Mouse (Mus musculus) intestine, embryonic 15.5 days (tissue): ENCODE results near the gene Kif5a. TPM values are rescaled to one million over a fixed set of nuclear protein-coding genes. Genes with fewer than 3 reads are reported as not detected.
A peak's percentile ranks its signal among the peaks of the same experiment; 100 is the strongest.
"Not testable (repeated sequence)": the region's sequence is repeated elsewhere in the genome, so short reads cannot be mapped to it uniquely, and the experiment has no call there.

Source experiments
- ATAC-seq: fragments of 200-750 bp; cut with Nextera tagmentation; 2 replicates; pipeline ENCODE4 v1.8.0; 2017; ENCODE audit warnings: moderate TSS enrichment, moderate library complexity
- H3K27ac ChIP-seq: fragments of 300-500 bp; sonication (generic); 2 replicates; pipeline ENCODE4 v1.5.1; 2015; ENCODE audit warnings: mild to moderate bottlenecking, inconsistent platforms
- H3K27me3 ChIP-seq: fragments of 300-500 bp; sonication (generic); replicated peaks from 2 replicates; pipeline ENCODE4 v1.6.1; 2015; ENCODE audit warnings: inconsistent platforms
- H3K36me3 ChIP-seq: fragments of 300-500 bp; sonication (generic); 2 replicates; pipeline ENCODE4 v1.6.1; 2015; ENCODE audit warnings: inconsistent platforms
- H3K4me1 ChIP-seq: fragments of 300-500 bp; sonication (generic); replicated peaks from 2 replicates; pipeline ENCODE4 v1.6.1; 2015; ENCODE audit warnings: inconsistent platforms
- H3K4me2 ChIP-seq: fragments of 300-500 bp; sonication (generic); replicated peaks from 2 replicates; pipeline ENCODE4 v1.6.1; 2015; ENCODE audit warnings: mild to moderate bottlenecking, inconsistent platforms
- H3K4me3 ChIP-seq: fragments of 300-500 bp; sonication (generic); replicated peaks from 2 replicates; pipeline ENCODE4 v1.5.1; 2015; ENCODE audit warnings: inconsistent platforms
- H3K9ac ChIP-seq: fragments of 300-500 bp; sonication (generic); 2 replicates; pipeline ENCODE4 v1.6.1; 2015; ENCODE audit warnings: inconsistent platforms
- H3K9me3 ChIP-seq: fragments of 300-500 bp; sonication (generic); 2 replicates; pipeline ENCODE4 v1.6.1; 2016; ENCODE audit warnings: inconsistent platforms
- WGBS: fragments of 180-500 bp; shearing (Covaris S2); methylation state at CpG from one replicate; pipeline ENCODE4 v1.1.7; 2015; 5-methylcytosine and 5-hydroxymethylcytosine counted together
- polyA plus RNA-seq: library from polyadenylated mRNA; unstranded; fragments of >200 nt; fragmentation: Nextera tagmentation; extraction: Ambion mirVana; gene quantifications from 2 replicates; pipeline ENCODE4 v1.2.1, GENCODE M21; 2015

The Kif5a gene
- polyA plus RNA-seq, 1 experiment from 2014 or later, result 5.9 TPM

DNA sequence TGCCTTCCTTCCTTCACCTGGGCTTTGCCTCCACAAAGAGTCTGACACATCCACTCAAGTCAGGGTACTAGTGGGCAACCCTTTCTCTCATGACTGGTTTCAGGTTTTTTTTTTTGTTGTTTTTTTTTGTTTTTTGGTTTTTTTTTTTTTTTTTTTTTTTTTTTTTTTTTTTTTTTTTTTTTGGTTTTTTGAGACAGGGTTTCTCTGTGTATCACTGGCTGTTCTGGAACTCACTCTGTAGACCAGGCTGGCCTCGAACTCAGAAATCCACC lies 71.2 kb downstream of the Kif5a start:
- H3K4me3 ChIP-seq, H3K36me3 ChIP-seq, ATAC-seq, H3K27ac ChIP-seq, H3K9me3 ChIP-seq, H3K27me3 ChIP-seq, H3K9ac ChIP-seq, H3K4me2 ChIP-seq: not testable (repeated sequence)
- 71% methylated on average over 1 of the region's 1 CpGs for WGBS
- H3K4me1 ChIP-seq, result peaks cover 41% of the 10 kb centered on the region

DNA sequence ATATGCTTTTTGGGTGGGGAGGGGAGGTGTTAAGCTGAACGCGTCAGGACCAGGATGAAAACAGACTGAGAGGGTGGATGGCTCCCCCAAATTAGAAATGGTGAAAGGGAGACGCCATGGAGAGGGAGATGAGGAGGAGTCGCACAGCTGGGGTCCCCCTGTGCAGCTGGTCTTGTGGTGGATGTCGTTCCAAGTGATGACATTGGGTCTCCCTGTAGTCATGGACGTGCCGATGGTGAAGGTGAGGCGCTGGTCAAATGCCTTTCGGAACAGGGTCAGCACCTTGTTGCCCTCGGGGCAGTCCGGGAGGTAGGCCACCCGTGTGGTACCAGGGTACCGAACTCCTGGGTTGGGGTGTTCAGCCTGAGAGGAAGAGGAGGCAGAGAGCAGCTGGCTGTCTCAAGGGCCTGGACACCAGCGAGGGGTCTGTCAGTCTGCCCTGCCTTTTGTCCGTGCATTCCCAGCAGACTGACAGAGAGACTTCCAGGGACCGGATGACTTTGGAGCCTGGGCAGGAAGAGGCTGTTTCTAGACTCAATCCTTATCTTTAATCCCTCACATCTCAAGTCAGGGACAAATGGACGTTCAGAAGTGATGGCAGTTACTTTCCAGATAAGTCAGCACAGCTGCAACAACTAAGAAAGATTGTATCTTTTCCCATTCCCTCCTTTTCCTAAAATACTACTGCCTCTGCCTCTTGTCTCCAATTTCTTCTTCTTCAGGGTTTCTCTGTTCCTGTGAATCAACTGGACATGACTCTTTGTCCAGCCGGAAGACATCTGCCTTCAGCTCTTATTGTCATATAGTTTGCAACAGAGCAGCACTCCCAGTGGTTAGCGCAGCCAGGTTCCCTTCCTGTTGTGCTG lies 71.7 kb downstream of the Kif5a start:
- WGBS, result 79% methylated on average over 19 of the region's 19 CpGs
- Histone ChIP-seq H3K9ac (no peak overlapping the region), H3K4me1 (peaks cover 40% of the 10 kb centered on the region), H3K9me3 (no peaks in the 10 kb centered on the region), H3K27me3 (no peaks in the 10 kb centered on the region; the same call in 1 of the 2 replicates), H3K4me2 (no peak overlapping the region), H3K4me3 (no peak overlapping the region), H3K36me3 (peaks cover 4% of the 10 kb centered on the region), H3K27ac (no peak overlapping the region)
- no peak for ATAC-seq

DNA sequence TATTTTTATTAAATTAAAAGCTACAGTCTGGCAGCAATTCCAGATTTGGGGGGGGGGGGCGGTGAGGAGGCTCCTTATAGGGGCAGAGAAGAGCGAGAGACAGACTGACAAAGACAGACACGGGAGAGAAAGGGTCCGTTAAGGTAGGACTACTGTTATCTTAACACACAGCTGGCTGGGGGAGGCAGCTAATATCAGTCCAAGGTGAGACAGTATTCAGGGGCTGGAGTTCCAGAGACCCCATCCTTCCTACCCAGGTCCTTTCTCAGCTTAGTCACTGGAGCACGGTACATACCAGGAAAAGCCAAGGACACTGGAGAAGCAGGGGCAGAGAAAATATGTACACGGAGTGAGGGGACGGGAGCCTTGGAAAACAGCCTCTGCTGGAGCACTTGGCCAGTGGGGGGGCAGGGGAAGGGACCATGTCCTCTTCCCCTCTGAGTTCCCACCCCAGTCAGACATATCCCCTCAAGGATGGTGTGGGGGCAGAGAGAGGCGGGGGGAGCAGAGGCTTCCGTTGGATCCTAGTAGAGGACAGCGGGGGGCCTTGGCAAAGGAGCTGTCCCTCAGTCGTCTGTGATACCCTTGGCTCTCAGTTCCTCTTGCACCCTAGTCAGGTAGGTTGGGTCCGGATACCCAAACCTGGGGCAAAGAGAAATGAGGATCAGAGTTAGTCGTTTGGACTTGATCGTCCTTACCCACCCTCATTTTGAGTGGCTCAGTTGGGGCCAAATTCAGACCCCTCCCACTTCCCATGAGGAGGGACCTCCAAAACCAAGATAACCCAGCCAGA lies 72.6 kb downstream of the Kif5a start:
- Histone ChIP-seq H3K4me1 (peaks cover 38% of the 10 kb centered on the region), H3K4me2 (peak overlapping the region; percentile 91), H3K9me3 (no peaks in the 10 kb centered on the region), H3K27ac (peak overlapping the region; percentile 84), H3K9ac (no peak overlapping the region), H3K36me3 (peaks cover 4% of the 10 kb centered on the region), H3K4me3 (peak overlapping the region; percentile 69), H3K27me3 (no peaks in the 10 kb centered on the region; the same call in 1 of the 2 replicates)
- ATAC-seq, result no peak
- 50% methylated on average over 14 of the region's 14 CpGs for WGBS

GRCm38 (mm10) chr10:127189651-127190381 lies 73.3 kb downstream of the Kif5a start, which contains the start of gene Arhgef25:
TSS of gene Arhgef25 (minus strand) at chr10:127190083.
- H3K9me3 ChIP-seq, result no peaks in the 10 kb centered on the region
- peak within 1 kb of the TSS; percentile 69 for H3K4me3 ChIP-seq
- peak within 1 kb of the TSS; percentile 84 for H3K27ac ChIP-seq
- H3K4me2 ChIP-seq, result peak within 1 kb of the TSS; percentile 91
- WGBS, result 2% methylated on average over 35 of the region's 35 CpGs
- H3K27me3 ChIP-seq, result no peaks in the 10 kb centered on the region; the same call in 1 of the 2 replicates
- peak; percentile 39 for ATAC-seq
- peaks cover 33% of the 10 kb centered on the region for H3K4me1 ChIP-seq
- peak within 1 kb of the TSS; percentile 78 for H3K9ac ChIP-seq
- peaks cover 4% of the 10 kb centered on the region for H3K36me3 ChIP-seq

- peak; percentile 45 for ATAC-seq
- H3K4me2 ChIP-seq, result peak overlapping the region; percentile 91
- H3K27ac ChIP-seq, result peak overlapping the region; percentile 84
- H3K4me3 ChIP-seq, result peak overlapping the region; percentile 69
- H3K4me1 ChIP-seq, result peaks cover 27% of the 10 kb centered on the region
- no peaks in the 10 kb centered on the region for H3K9me3 ChIP-seq
- H3K36me3 ChIP-seq, result peaks cover 4% of the 10 kb centered on the region
- no peaks in the 10 kb centered on the region; the same call in 1 of the 2 replicates for H3K27me3 ChIP-seq
- under 1% methylated on average over 26 of the region's 26 CpGs for WGBS
- peak overlapping the region; percentile 78 for H3K9ac ChIP-seq
These were observed 74.0 kb downstream of the Kif5a start for GRCm38 (mm10) chr10:127189116-127189650.

DNA sequence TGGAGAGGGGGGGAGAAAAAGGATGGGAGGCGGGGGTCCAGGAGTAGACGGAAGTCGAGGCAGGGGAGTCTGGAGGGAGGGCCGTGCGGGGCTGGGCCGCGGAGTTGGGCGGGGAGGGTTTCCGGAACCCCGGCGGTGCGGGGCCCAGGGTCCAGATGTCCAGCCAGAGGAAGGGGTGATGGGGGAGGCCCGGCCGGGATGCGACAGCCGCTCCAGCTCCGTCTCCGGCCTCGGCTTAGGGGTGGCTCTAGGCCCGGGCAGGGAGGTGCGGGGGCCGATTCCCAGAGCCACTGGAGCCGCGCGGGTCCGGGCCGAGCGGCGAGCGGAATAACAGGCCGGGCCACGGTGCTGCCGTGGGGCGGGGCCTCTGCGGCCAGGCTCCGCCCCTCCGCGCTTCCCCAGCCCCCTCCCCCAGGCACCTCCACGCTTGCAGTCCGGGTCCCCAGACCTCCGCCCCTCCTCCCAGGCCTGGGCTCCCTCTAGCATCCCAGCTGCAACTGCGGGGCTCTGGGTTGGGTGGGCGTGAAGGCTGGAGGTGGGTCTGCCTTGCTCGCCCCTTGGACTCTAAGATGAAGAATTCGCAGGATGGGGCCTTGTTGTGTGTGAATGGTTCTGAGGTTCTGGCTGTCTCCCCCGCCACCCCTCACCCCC lies 74.6 kb downstream of the Kif5a start:
- Histone ChIP-seq H3K27ac (peak overlapping the region; percentile 84), H3K36me3 (peaks cover 4% of the 10 kb centered on the region), H3K4me1 (peaks cover 33% of the 10 kb centered on the region), H3K4me2 (peak overlapping the region; percentile 91), H3K9me3 (no peaks in the 10 kb centered on the region), H3K9ac (peak overlapping the region; percentile 78), H3K27me3 (no peaks in the 10 kb centered on the region; the same call in 1 of the 2 replicates), H3K4me3 (peak overlapping the region; percentile 69)
- peak; percentile 81 for ATAC-seq
- WGBS, result under 1% methylated on average over 45 of the region's 46 CpGs

- Histone ChIP-seq H3K27ac (peak overlapping the region; percentile 84), H3K4me2 (peak overlapping the region; percentile 91), H3K9ac (peak overlapping the region; percentile 78), H3K4me1 (peaks cover 38% of the 10 kb centered on the region), H3K9me3 (no peaks in the 10 kb centered on the region), H3K36me3 (peaks cover 4% of the 10 kb centered on the region), H3K27me3 (no peaks in the 10 kb centered on the region; the same call in 1 of the 2 replicates), H3K4me3 (peak overlapping the region; percentile 69)
- ATAC-seq, result no peak
- WGBS, result 2% methylated on average over 18 of the region's 21 CpGs
These were observed 75.1 kb downstream of the Kif5a start for GRCm38 (mm10) chr10:127188079-127188453.

- no peak for ATAC-seq
- Histone ChIP-seq H3K9ac (peak overlapping the region; percentile 78; the same call in 1 of the 2 replicates), H3K36me3 (peaks cover 2% of the 10 kb centered on the region), H3K4me3 (peak overlapping the region; percentile 69), H3K27me3 (no peaks in the 10 kb centered on the region; the same call in 1 of the 2 replicates), H3K9me3 (no peaks in the 10 kb centered on the region), H3K4me2 (peak overlapping the region; percentile 91), H3K4me1 (peaks cover 38% of the 10 kb centered on the region), H3K27ac (0 out of 2 replicates have a peak overlapping the region, but pooled peaks have one; percentile 84)
- WGBS, result 52% methylated on average over 10 of the region's 10 CpGs
These were observed 75.6 kb downstream of the Kif5a start for GRCm38 (mm10) chr10:127187371-127188078.

- H3K9me3 ChIP-seq, result no peaks in the 10 kb centered on the region
- WGBS, result 83% methylated on average over 1 of the region's 1 CpGs
- H3K4me1 ChIP-seq, result peaks cover 38% of the 10 kb centered on the region
These were observed 76.7 kb downstream of the Kif5a start for GRCm38 (mm10) chr10:127186451-127186850.

DNA sequence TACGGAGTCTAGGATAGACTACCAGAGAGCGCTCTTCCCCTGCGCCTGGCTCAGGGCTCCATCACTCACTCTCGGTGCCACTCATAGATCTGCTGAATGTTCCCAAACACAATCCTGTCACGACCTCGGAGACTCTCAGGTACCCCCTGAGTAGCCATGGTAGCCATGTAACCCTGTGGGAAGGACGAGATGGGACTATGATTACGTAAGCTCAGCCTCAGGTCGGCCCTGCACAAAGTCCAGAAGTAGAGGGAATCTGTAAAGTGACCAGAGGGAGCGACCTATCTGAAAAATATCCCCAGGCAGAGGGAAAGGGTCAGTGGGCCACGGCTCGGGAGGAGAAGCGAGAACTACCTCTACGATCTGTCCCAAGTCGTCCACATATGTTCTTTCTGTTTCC lies 77.6 kb downstream of the Kif5a start:
- H3K9me3 ChIP-seq, result no peaks in the 10 kb centered on the region
- WGBS, result 82% methylated on average over 15 of the region's 15 CpGs
- H3K4me2 ChIP-seq, result no peak overlapping the region
- H3K27ac ChIP-seq, result no peak overlapping the region
- no peaks in the 10 kb centered on the region; the same call in 1 of the 2 replicates for H3K36me3 ChIP-seq
- H3K27me3 ChIP-seq, result peaks cover 10% of the 10 kb centered on the region
- ATAC-seq, result no peak
- no peak overlapping the region for H3K9ac ChIP-seq
- H3K4me3 ChIP-seq, result no peak overlapping the region
- peaks cover 32% of the 10 kb centered on the region for H3K4me1 ChIP-seq

More at GRCm38 (mm10) chr10:127186451-127186850, 76.7 kb downstream of the Kif5a start:
- Histone ChIP-seq H3K4me3 (no peak overlapping the region), H3K27ac (no peak overlapping the region), H3K27me3 (peaks cover under 1% of the 10 kb centered on the region), H3K4me2 (no peak overlapping the region), H3K36me3 (no peaks in the 10 kb centered on the region; the same call in none of the 2 replicates), H3K9ac (no peak overlapping the region)
- no peak for ATAC-seq

DNA sequence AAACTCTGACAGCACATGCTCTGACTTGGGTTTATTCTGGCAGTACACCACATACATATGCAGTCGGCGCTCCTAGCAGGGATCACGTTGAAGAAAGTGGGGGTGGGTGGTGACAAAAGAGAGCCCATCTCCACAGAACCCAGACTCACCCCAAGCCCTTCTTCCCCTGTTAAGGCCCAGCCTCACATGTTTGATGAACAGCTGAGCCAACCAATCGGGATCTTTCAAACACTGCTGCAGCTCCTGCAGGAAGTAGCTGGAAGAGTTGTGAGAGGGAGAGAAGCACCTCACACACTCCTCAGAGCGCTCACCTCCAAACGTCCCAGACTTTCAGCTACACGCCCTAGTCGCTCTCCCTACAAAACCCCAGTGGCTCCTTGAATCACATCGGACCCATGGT lies 78.0 kb downstream of the Kif5a start:
- WGBS, result 80% methylated on average over 9 of the region's 9 CpGs

More for the DNA sequence above, 78.0 kb downstream of the Kif5a start:
- H3K9me3 ChIP-seq, result no peaks in the 10 kb centered on the region
- H3K27me3 ChIP-seq, result peaks cover 14% of the 10 kb centered on the region
- no peak overlapping the region for H3K4me3 ChIP-seq
- H3K4me1 ChIP-seq, result peaks cover 33% of the 10 kb centered on the region
- no peak overlapping the region for H3K9ac ChIP-seq
- no peak for ATAC-seq
- no peaks in the 10 kb centered on the region; the same call in 1 of the 2 replicates for H3K36me3 ChIP-seq
- no peak overlapping the region for H3K27ac ChIP-seq
- H3K4me2 ChIP-seq, result no peak overlapping the region
